ENCODE assay signal across 8 mouse cellular contexts in genomic region chr9:36933813-36934493, GRCm38 (mm10).
DNase-seq lines count a peak whose midpoint lies in the region; ATAC-seq and TF ChIP-seq lines count a peak whose summit lies in the region.

No protein-coding gene starts in this region.

- H3K4me2 ChIP-seq in liver, embryonic 12.5 days: no peak overlapping the region
- peak overlapping the region; percentile 41 for H3K4me2 ChIP-seq in midbrain, embryonic 16.5 days (ENCODE audit: low read length)

- no peaks in the 10 kb centered on the region for H3K79me2 ChIP-seq in liver, adult 2 months (ENCODE audit: control insufficient read depth, insufficient read depth, low read length)

- DNase-seq in liver, adult 2 months (ENCODE audit: extremely low read depth, low read depth, low spot score): peak; percentile 24
- peak; percentile 88 for DNase-seq in embryo, embryonic 11 days
- DNase-seq in gastrocnemius, postnatal 4 days (ENCODE audit: low spot score in 2 of 2): peak; percentile 39 to 71
- peak; percentile 17 for DNase-seq in kidney, adult 11 months
- DNase-seq in left cerebral cortex, postnatal 25 days (ENCODE audit: low spot score in 2 of 2): peak; percentile 70 to 92
- DNase-seq in telencephalon, adult 2 months (ENCODE audit: low read depth, low spot score): peak; percentile 91

- no peak for TF ChIP-seq POLR2A in liver, adult 2 months (IDR thresholded peaks at IDR 0.05; ENCODE audit: extremely low read depth, insufficient read depth, low read length)

- 55% methylated on average over 16 of the region's 16 CpGs for WGBS in liver, adult 2 months
- WGBS in liver, embryonic 12.5 days (ENCODE audit: insufficient replicate concordance): 42% methylated on average over 15 of the region's 16 CpGs
- 30% methylated on average over 16 of the region's 16 CpGs for WGBS in midbrain, embryonic 16.5 days

- H3K27ac ChIP-seq in liver, adult 2 months (replicated peaks; ENCODE audit: insufficient read depth, low read depth, low read length): no peak overlapping the region
- no peak overlapping the region for H3K27ac ChIP-seq in liver, embryonic 12.5 days
- peak overlapping the region; percentile 12 for H3K27ac ChIP-seq in midbrain, embryonic 16.5 days (ENCODE audit: low read length)

- H3K4me1 ChIP-seq in liver, adult 2 months (ENCODE audit: control insufficient read depth, insufficient read depth, low read length): no peaks in the 10 kb centered on the region
- H3K4me1 ChIP-seq in liver, embryonic 12.5 days: no peaks in the 10 kb centered on the region
- peaks cover 16% of the 10 kb centered on the region for H3K4me1 ChIP-seq in midbrain, embryonic 16.5 days (ENCODE audit: control insufficient read depth, insufficient read depth, low read length)

- intact Hi-C loops in left cerebral cortex, postnatal 25 days (cut with DNase I): no loop called here

- H3K27me3 ChIP-seq in liver, adult 2 months (ENCODE audit: control insufficient read depth, insufficient read depth, low read length): no peaks in the 10 kb centered on the region; the same call in 1 of the 2 replicates
- H3K27me3 ChIP-seq in liver, embryonic 12.5 days (replicated peaks): 0 out of 2 replicates have a peak, but pooled peaks cover 4% of the 10 kb centered on the region
- no peaks in the 10 kb centered on the region for H3K27me3 ChIP-seq in midbrain, embryonic 16.5 days (ENCODE audit: control insufficient read depth, insufficient read depth, low read depth, low read length)

- ATAC-seq in liver, embryonic 12.5 days: no peak
- peak; percentile 88 for ATAC-seq in midbrain, embryonic 16.5 days

- peak; percentile 19; the same call in 1 of the 2 replicates for TF ChIP-seq CTCF in liver, adult 2 months (IDR thresholded peaks at IDR 0.05; ENCODE audit: low read depth, low read length)

- H3K36me3 ChIP-seq in liver, adult 2 months (ENCODE audit: control insufficient read depth, insufficient read depth, low read length): no peaks in the 10 kb centered on the region
- H3K36me3 ChIP-seq in liver, embryonic 12.5 days: no peaks in the 10 kb centered on the region
- no peaks in the 10 kb centered on the region for H3K36me3 ChIP-seq in midbrain, embryonic 16.5 days (ENCODE audit: control insufficient read depth, insufficient read depth, low read length)

- H3K9me3 ChIP-seq in liver, embryonic 12.5 days (replicated peaks): no peaks in the 10 kb centered on the region
- no peaks in the 10 kb centered on the region for H3K9me3 ChIP-seq in midbrain, embryonic 16.5 days (replicated peaks; ENCODE audit: control insufficient read depth, low read length, poor library complexity, severe bottlenecking)

- H3K4me3 ChIP-seq in liver, adult 2 months (ENCODE audit: insufficient read depth, low read depth, low read length): no peak overlapping the region
- no peak overlapping the region for H3K4me3 ChIP-seq in liver, embryonic 12.5 days
- no peak overlapping the region for H3K4me3 ChIP-seq in midbrain, embryonic 16.5 days (ENCODE audit: low read depth, low read length)

- H3K9ac ChIP-seq in liver, adult 2 months (ENCODE audit: low read depth, low read length): no peak overlapping the region
- no peak overlapping the region for H3K9ac ChIP-seq in liver, embryonic 12.5 days
- peak overlapping the region; percentile 25; the same call in 1 of the 2 replicates for H3K9ac ChIP-seq in midbrain, embryonic 16.5 days (ENCODE audit: low read depth, low read length)

Comparison
In these comparisons a context has a peak if more than half of its experiments do, and no peak if none do; other contexts are left out.
1. DNase-seq: peak in every context shown above with its lines; median percentile 91 in telencephalon, adult 2 months; 88 in embryo, embryonic 11 days; 81 in left cerebral cortex, postnatal 25 days; 55 in gastrocnemius, postnatal 4 days; 24 in liver, adult 2 months; 17 in kidney, adult 11 months.